Mouse (Mus musculus): ENCODE measurements around the gene Rnpepl1. TPM values are rescaled to one million over a fixed set of nuclear protein-coding genes. Genes with fewer than 3 reads are reported as not detected.
"Not testable (repeated sequence)": the region's sequence is repeated elsewhere in the genome, so short reads cannot be mapped to it uniquely, and the experiment has no call there.

The Rnpepl1 gene
- polyA plus RNA-seq, 1 experiment from 2014 or later, result 29.2 TPM

GRCm38 (mm10) chr1:92947966-92948365 is 37.4 kb downstream of the Rnpepl1 start:
- ATAC-seq (ENCODE audit: low FRiP score), result no peak

GRCm38 (mm10) chr1:92949426-92949825 is 38.8 kb downstream of the Rnpepl1 start:
- DNase-seq (ENCODE audit: low spot score) (no peak), ATAC-seq (ENCODE audit: low FRiP score) (no peak)
- Histone ChIP-seq H3K4me2 (replicated peaks) (no peak overlapping the region), H3K36me3 (replicated peaks; ENCODE audit: control insufficient read depth, insufficient read depth) (peaks cover 63% of the 10 kb centered on the region), H3K27me3 (ENCODE audit: control insufficient read depth, insufficient read depth, low read length) (no peaks in the 10 kb centered on the region), H3K4me3 (replicated peaks; ENCODE audit: low read length) (no peak overlapping the region), H3K9me3 (ENCODE audit: control insufficient read depth, low read length) (no peaks in the 10 kb centered on the region), H3K4me1 (replicated peaks; ENCODE audit: control insufficient read depth, insufficient read depth, low read length) (no peaks in the 10 kb centered on the region), H3K27ac (no peak overlapping the region), H3K9ac (no peak overlapping the region)
- WGBS, result 73% methylated on average over 6 of the region's 6 CpGs

More at GRCm38 (mm10) chr1:92947966-92948365, 37.4 kb downstream of the Rnpepl1 start:
- WGBS, result 97% methylated on average over 3 of the region's 3 CpGs
- Histone ChIP-seq H3K36me3 (replicated peaks; ENCODE audit: control insufficient read depth, insufficient read depth) (peaks cover 77% of the 10 kb centered on the region), H3K4me2 (replicated peaks) (no peak overlapping the region), H3K4me1 (replicated peaks; ENCODE audit: control insufficient read depth, insufficient read depth, low read length) (no peaks in the 10 kb centered on the region), H3K4me3 (replicated peaks; ENCODE audit: low read length) (no peak overlapping the region), H3K9ac (no peak overlapping the region), H3K9me3 (ENCODE audit: control insufficient read depth, low read length) (no peaks in the 10 kb centered on the region), H3K27me3 (ENCODE audit: control insufficient read depth, insufficient read depth, low read length) (no peaks in the 10 kb centered on the region), H3K27ac (no peak overlapping the region)
- no peak for DNase-seq (ENCODE audit: low spot score)

- DNase-seq (ENCODE audit: low spot score) (no peak), ATAC-seq (ENCODE audit: low FRiP score) (no peak)
- Histone ChIP-seq H3K9me3 (ENCODE audit: control insufficient read depth, low read length) (no peaks in the 10 kb centered on the region), H3K9ac (no peak within 1 kb of the TSS), H3K27me3 (ENCODE audit: control insufficient read depth, insufficient read depth, low read length) (no peaks in the 10 kb centered on the region), H3K4me2 (replicated peaks) (no peak within 1 kb of the TSS), H3K4me3 (replicated peaks; ENCODE audit: low read length) (no peak within 1 kb of the TSS), H3K36me3 (replicated peaks; ENCODE audit: control insufficient read depth, insufficient read depth) (peaks cover 52% of the 10 kb centered on the region), H3K4me1 (replicated peaks; ENCODE audit: control insufficient read depth, insufficient read depth, low read length) (no peaks in the 10 kb centered on the region), H3K27ac (no peak within 1 kb of the TSS)
- WGBS, result 84% methylated on average over 5 of the region's 5 CpGs
These were observed 40.0 kb downstream of the Rnpepl1 start, which contains the start of gene Gpr35 for GRCm38 (mm10) chr1:92950607-92951006. Gene Gpr35, plus strand, starts transcription at chr1:92950865.

- Histone ChIP-seq H3K9ac (no peak overlapping the region), H3K27me3 (ENCODE audit: control insufficient read depth, insufficient read depth, low read length) (no peaks in the 10 kb centered on the region), H3K4me1 (replicated peaks; ENCODE audit: control insufficient read depth, insufficient read depth, low read length) (no peaks in the 10 kb centered on the region), H3K4me2 (replicated peaks) (no peak overlapping the region), H3K27ac (no peak overlapping the region), H3K4me3 (replicated peaks; ENCODE audit: low read length) (no peak overlapping the region), H3K36me3 (replicated peaks; ENCODE audit: control insufficient read depth, insufficient read depth) (peaks cover 21% of the 10 kb centered on the region), H3K9me3 (ENCODE audit: control insufficient read depth, low read length) (no peaks in the 10 kb centered on the region)
- 69% methylated on average over 2 of the region's 2 CpGs for WGBS
- DNase-seq (ENCODE audit: low spot score) (no peak), ATAC-seq (ENCODE audit: low FRiP score) (no peak)
These were observed 43.1 kb downstream of the Rnpepl1 start for GRCm38 (mm10) chr1:92953641-92954040.

- H3K4me1 ChIP-seq (replicated peaks; ENCODE audit: control insufficient read depth, insufficient read depth, low read length); H3K4me3 ChIP-seq (replicated peaks; ENCODE audit: low read length); ATAC-seq (ENCODE audit: low FRiP score); H3K9me3 ChIP-seq (ENCODE audit: control insufficient read depth, low read length); H3K27ac ChIP-seq; H3K36me3 ChIP-seq (replicated peaks; ENCODE audit: control insufficient read depth, insufficient read depth); DNase-seq (ENCODE audit: low spot score); H3K27me3 ChIP-seq (ENCODE audit: control insufficient read depth, insufficient read depth, low read length); H3K9ac ChIP-seq: not testable (repeated sequence)
- peak overlapping the region; percentile 36 for H3K4me2 ChIP-seq (replicated peaks)
- 13% methylated on average over 11 of the region's 11 CpGs for WGBS
These were observed 46.2 kb downstream of the Rnpepl1 start for GRCm38 (mm10) chr1:92956571-92957335.

DNA sequence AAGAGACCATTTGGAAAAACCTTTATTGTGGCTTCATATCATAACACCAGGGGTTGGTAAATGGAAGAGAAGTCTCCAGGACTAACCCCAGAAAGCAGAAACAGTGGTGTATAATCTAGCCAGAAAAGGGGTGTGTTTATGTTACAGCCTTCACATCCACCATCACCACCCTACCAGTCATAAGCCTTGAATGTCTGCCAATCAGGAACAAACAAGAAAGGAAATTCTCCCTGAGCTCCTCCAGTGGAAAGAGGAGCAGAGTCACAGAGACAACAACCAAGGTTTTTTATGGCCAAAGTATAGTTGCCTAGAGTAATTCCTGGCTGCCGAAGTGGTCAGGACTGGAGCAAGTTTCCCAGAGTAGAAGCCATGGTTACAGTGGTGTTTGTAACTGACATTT is 48.4 kb downstream of the Rnpepl1 start:
- ATAC-seq (ENCODE audit: low FRiP score) (no peak), DNase-seq (ENCODE audit: low spot score) (no peak)
- H3K4me3 ChIP-seq (replicated peaks; ENCODE audit: low read length), result no peak overlapping the region
- H3K9ac ChIP-seq, result no peak overlapping the region
- H3K27ac ChIP-seq, result no peak overlapping the region
- WGBS, result 87% methylated on average over 1 of the region's 1 CpGs
- no peaks in the 10 kb centered on the region for H3K27me3 ChIP-seq (ENCODE audit: control insufficient read depth, insufficient read depth, low read length)
- H3K4me1 ChIP-seq (replicated peaks; ENCODE audit: control insufficient read depth, insufficient read depth, low read length), result no peaks in the 10 kb centered on the region
- no peak overlapping the region for H3K4me2 ChIP-seq (replicated peaks)
- no peaks in the 10 kb centered on the region for H3K36me3 ChIP-seq (replicated peaks; ENCODE audit: control insufficient read depth, insufficient read depth)
- no peaks in the 10 kb centered on the region for H3K9me3 ChIP-seq (ENCODE audit: control insufficient read depth, low read length)

DNA sequence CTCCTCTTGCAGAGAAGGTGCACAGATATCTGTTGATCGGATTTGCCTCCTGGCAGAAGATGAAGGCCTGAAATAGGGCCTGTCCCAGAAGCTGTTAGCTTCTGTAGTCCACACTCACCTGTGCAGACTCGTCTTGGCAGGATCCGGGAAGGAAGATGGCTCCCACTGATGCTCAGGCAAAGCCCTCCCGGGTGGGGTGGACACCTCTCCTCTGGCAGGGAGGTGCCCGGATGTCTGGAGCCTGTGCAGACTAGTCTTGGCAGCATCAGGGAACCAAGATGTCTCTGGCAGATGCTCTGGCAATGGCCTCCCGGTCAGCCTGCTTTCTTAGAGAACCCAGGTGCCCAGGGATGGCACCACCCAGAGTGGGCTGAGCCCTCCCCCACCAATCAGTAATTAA is 60.2 kb downstream of the Rnpepl1 start:
- 90% methylated on average over 6 of the region's 6 CpGs for WGBS
- not testable (repeated sequence) for ATAC-seq (ENCODE audit: low FRiP score)

GRCm38 (mm10) chr1:92971879-92972795 is 61.6 kb downstream of the Rnpepl1 start:
- ATAC-seq (ENCODE audit: low FRiP score), result no peak
- Histone ChIP-seq H3K9ac (no peak overlapping the region), H3K27ac (no peak overlapping the region), H3K9me3 (ENCODE audit: control insufficient read depth, low read length) (no peaks in the 10 kb centered on the region), H3K4me1 (replicated peaks; ENCODE audit: control insufficient read depth, insufficient read depth, low read length) (no peaks in the 10 kb centered on the region), H3K36me3 (replicated peaks; ENCODE audit: control insufficient read depth, insufficient read depth) (no peaks in the 10 kb centered on the region), H3K27me3 (ENCODE audit: control insufficient read depth, insufficient read depth, low read length) (no peaks in the 10 kb centered on the region), H3K4me2 (replicated peaks) (no peak overlapping the region), H3K4me3 (replicated peaks; ENCODE audit: low read length) (no peak overlapping the region)
- no peak for DNase-seq (ENCODE audit: low spot score)
- 92% methylated on average over 7 of the region's 7 CpGs for WGBS

More for the DNA sequence above, 60.2 kb downstream of the Rnpepl1 start:
- H3K27me3 ChIP-seq (ENCODE audit: control insufficient read depth, insufficient read depth, low read length); H3K4me2 ChIP-seq (replicated peaks); H3K4me1 ChIP-seq (replicated peaks; ENCODE audit: control insufficient read depth, insufficient read depth, low read length); H3K27ac ChIP-seq; H3K36me3 ChIP-seq (replicated peaks; ENCODE audit: control insufficient read depth, insufficient read depth); H3K9ac ChIP-seq; DNase-seq (ENCODE audit: low spot score); H3K9me3 ChIP-seq (ENCODE audit: control insufficient read depth, low read length); H3K4me3 ChIP-seq (replicated peaks; ENCODE audit: low read length): not testable (repeated sequence)

DNA sequence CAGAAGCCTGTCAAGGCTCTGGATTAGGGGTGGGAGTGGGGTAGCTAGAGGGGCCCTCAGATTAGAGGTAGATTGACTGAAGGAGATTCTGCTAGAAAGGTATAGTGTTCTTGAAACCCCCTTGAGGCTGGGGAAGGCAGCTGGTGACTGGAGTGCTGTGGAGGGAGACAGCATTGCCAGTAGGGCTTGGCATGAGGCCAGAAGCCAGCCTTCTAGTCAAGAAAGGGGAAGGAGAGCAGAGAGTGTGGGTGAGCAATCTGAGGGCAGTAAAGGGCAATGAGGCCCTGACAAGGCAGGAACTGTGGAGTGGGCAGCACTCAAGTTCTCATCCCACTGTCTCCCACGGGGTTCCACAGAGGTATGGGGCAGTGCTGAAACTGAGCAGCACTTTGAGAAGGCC is 62.3 kb downstream of the Rnpepl1 start:
- Histone ChIP-seq H3K4me3 (replicated peaks; ENCODE audit: low read length) (no peak overlapping the region), H3K27me3 (ENCODE audit: control insufficient read depth, insufficient read depth, low read length) (no peaks in the 10 kb centered on the region), H3K4me1 (replicated peaks; ENCODE audit: control insufficient read depth, insufficient read depth, low read length) (no peaks in the 10 kb centered on the region), H3K9ac (no peak overlapping the region), H3K36me3 (replicated peaks; ENCODE audit: control insufficient read depth, insufficient read depth) (no peaks in the 10 kb centered on the region), H3K9me3 (ENCODE audit: control insufficient read depth, low read length) (no peaks in the 10 kb centered on the region), H3K27ac (no peak overlapping the region), H3K4me2 (replicated peaks) (no peak overlapping the region)
- ATAC-seq (ENCODE audit: low FRiP score) (no peak), DNase-seq (ENCODE audit: low spot score) (no peak)
- WGBS, result 75% methylated on average over 1 of the region's 1 CpGs
